Mouse (Mus musculus) adrenal gland, adult 8-10 months (tissue): ENCODE data around the gene Agpat2. TPM values are rescaled to one million over a fixed set of nuclear protein-coding genes. Genes with fewer than 3 reads are reported as not detected.

Experiments used
- microRNA-seq, 2 experiments: library from miRNA; unstranded; fragments of <30 nt; microRNA quantifications; one replicate each; pipeline ENCODE4 v1.2.0; 2022
- total RNA-seq, 4 experiments: library from RNA; stranded (reverse); gene quantifications; 2 replicates each; pipeline ENCODE4 v1.2.4; 2022

Agpat2 gene
- total RNA-seq, 4 experiments from 2014 or later = 86.0 to 354 (median 247) TPM

Small RNAs within 50 kb of the gene (microRNA-seq; reads per million reads assigned to microRNA genes)
- gene Mir126a (0.70 to 1.7 reads per million in 2 experiments), gene Mir126b (0 reads per million in 2 experiments)

Other genes with a start within 250 kb of the Agpat2 start
- 1 to 10 TPM; 1.1 to 3.4 (median 2.2) TPM for gene Card9, start 243.5 kb downstream of the Agpat2 start, total RNA-seq
- 10 to 100 TPM; 24.7 to 68.1 (median 42.8) TPM for gene Snapc4, start 223.8 kb downstream of the Agpat2 start, total RNA-seq
- 100 to 1,000 TPM in 3 of 4 experiments, 10 to 100 TPM in 1; 97.8 to 120 (median 110) TPM for gene Entr1, start 215.1 kb downstream of the Agpat2 start, total RNA-seq
- gene Pmpca, start 215.1 kb downstream of the Agpat2 start, total RNA-seq = 100 to 1,000 TPM; 138 to 155 (median 142) TPM
- gene Inpp5e, start 195.2 kb downstream of the Agpat2 start, total RNA-seq = 10 to 100 TPM; 20.8 to 35.3 (median 24.1) TPM
- 10 to 100 TPM; 62.3 to 73.6 (median 67.1) TPM for gene Sec16a, start 159.2 kb downstream of the Agpat2 start, total RNA-seq
- gene Notch1, start 87.8 kb downstream of the Agpat2 start, total RNA-seq = 10 to 100 TPM; 23.7 to 32.6 (median 28.4) TPM
- 100 to 1,000 TPM; 105 to 245 (median 172) TPM for gene Egfl7, start 24.4 kb downstream of the Agpat2 start, total RNA-seq
- gene Gm20532, start 17.8 kb downstream of the Agpat2 start, total RNA-seq = not detected
- gene Fam69b, start 24.0 kb upstream of the Agpat2 start, total RNA-seq = 10 to 100 TPM in 2 of 4 experiments, 1 to 10 TPM in 2; 9.1 to 11.9 (median 10.4) TPM
- gene Lcn4, start 66.9 kb upstream of the Agpat2 start, total RNA-seq = not detected